Mouse (Mus musculus): Measurements from ENCODE around the gene Surf2.

Surf2 gene

DNA sequence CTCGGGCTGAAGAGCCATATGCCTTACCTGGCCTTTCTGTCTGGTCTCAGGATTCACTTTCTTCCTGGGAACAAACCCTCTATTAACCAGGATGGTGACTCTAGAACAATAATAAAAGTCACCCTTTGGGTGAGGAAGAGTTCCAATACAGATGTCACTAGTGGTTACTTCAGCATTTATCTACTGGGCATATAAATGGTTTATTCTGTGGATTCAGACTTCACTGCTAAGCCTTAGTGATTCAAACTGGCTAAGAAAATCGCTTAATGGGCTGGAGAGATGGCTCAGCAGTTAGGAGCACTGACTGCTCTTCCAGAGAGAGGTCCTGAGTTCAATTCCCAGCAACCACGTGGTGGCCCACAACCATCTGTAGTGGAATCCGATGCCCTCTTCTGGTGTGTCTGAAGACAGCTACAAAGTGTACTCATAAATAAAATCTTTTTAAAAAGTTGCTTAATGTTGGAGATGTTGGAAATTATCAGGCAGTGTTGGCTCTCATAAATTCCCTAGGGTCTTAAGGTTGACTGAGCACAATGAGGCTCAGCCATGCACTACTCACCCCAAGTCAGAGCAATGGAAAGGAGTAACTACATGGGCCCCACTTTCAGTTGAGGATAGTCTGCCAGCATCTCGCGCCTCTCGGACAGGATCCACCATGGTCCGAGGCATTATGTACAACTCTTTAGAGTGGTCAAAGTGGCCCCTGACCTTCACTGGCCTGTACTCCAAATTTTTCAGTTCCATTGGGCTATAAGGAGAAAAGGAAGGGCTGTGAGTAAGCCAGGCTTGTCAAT lies 1.8 kb upstream of the Surf2 start:
- no peak for DNase-seq (ENCODE audit: low spot score)

DNA sequence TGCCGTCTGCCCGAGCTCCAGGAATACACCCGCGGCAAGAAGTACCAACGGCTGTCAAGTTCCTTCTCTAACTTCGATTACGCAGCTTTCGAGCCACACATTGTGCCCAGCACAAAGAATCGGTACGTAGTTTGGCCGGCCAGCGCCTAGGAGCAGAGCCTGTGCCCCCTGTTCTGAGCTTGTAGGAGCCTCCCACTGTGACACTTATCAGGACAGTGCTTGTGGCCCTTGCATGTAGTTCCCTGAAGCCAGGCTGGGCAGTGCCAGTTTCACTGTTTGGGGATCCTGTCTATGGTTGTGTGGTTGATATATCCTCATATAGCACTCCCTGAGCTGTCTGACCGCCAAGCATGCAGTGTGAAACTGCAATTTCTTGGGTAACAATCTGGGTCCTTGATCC lies 571 bp downstream of the Surf2 start:
- no peak for DNase-seq (ENCODE audit: low spot score)

DNA sequence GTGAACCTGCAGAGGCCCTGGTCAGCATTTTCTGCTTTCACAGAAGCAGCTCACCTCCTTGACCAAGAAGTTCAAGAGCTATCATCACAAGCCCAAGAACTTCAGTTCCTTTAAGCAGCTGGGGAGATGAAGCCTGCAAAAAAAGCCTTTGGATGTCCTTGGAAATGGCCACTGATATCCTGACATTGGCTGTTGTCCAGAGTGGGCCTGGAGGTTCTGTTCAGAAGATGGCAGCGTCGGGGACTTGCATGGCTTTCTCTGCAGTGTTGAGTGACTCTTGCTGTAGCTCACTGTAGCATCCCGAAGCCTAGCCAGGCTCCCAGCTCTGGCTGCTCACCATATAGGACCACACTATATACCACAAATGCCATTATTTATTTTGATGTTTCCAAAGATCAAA lies 3.5 kb downstream of the Surf2 start:
- DNase-seq (ENCODE audit: low spot score) = no peak

DNA sequence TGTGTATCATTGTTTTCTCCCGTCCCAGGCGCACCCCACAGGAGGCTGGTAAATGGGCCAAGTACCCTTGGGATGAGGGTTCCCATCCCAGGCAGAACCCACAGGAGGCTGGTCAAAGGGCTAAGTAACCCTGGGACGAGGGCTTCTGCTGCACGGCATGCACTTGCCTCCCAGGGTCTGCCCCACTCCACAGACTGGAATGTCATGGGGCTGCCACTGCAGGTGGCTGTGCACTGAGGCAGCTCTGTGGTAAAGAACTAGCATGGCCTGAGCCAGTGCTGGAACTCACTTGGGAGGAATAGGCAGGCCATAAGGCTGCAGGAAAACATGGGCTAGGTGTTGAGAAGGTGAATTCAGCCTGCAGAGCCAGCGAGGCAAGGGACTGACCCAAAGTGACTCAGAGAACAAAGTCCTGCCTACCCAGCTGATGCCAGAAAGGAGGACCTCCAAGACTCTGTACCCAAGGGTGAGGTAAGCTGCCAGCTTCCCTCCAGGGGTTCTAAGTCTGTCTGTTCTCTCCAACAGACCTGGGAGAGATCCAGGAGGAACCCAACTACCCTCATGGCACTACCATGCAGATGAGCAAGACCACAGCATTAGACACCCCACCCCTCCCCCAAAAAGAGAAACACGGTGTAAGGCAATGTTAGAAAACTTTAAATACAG lies 4.2 kb downstream of the Surf2 start:
- no peak for DNase-seq (ENCODE audit: low spot score)

DNA sequence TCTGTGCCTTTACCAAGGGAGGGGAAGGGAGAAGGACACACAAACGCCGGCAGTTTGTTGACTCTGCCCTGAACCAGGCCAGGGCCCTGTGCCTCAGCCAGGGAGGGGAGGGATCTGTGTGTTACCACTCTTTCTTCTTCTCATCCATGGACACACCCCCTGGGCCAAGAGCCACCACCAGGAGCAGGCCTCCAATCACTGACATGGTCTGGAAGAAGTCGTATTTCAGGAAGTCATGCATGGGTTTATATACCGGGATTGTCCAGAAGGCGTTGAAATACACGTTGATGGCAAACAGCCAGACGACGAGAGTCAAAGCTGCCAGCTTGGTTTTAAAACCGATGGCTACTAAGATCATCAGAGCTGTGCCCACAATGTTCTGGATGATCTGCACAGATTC lies 5.6 kb downstream of the Surf2 start:
- no peak for DNase-seq (ENCODE audit: low spot score)

DNA sequence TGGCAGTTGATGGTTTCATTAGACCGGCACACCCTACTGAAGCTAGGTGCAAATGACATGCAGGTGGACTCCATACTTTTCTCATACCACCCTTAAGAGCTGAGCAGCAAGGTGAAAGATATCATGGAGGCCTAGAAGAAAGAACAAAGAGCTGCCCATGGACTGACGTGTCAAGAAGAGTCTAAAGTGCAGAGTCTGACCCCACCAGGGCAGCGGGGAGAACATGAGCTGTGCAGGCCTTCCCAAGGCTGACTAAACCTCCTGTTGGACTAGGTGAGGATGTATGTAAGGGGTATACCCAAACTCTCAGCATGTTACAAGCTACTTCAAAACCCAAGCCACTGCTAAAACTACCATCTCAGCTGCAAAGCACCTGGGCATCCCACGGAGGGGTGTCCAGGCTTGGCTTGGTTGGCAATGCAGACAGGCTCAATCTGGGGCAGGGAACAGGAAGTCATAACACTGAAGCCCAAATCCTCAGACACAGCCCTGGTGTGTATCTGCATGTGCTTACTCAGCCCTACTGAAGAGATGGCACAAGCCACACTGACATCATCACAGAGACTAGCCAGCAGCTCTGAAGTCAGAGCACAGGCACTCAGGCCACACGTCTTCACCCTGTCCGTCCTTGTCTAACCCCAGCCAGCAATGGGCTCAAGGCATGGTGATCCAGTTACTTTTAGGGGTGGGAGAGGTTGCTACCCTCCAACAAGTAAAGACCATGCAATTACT lies 11.7 kb downstream of the Surf2 start:
- DNase-seq (ENCODE audit: low spot score) = no peak

DNA sequence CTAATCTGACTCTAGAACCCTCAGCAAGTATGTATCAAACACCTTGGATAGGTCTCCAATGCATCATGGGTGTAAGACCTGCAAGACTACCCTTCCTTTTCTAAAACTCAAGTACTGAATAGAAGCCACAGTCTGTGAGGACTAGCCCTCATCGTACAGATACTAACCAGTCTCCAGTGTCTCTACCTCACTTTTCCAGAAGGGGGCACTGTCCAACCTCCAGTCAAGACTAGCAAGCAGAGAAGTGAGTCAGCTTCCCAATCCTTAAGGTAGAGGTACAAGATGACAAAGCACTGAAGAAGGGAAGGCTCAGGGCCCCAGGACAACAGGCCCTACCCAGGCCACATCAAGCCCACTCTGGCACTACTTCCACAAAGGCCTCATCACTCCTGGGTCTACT lies 14.2 kb downstream of the Surf2 start:
- DNase-seq (ENCODE audit: low spot score) = peak; percentile 79

DNA sequence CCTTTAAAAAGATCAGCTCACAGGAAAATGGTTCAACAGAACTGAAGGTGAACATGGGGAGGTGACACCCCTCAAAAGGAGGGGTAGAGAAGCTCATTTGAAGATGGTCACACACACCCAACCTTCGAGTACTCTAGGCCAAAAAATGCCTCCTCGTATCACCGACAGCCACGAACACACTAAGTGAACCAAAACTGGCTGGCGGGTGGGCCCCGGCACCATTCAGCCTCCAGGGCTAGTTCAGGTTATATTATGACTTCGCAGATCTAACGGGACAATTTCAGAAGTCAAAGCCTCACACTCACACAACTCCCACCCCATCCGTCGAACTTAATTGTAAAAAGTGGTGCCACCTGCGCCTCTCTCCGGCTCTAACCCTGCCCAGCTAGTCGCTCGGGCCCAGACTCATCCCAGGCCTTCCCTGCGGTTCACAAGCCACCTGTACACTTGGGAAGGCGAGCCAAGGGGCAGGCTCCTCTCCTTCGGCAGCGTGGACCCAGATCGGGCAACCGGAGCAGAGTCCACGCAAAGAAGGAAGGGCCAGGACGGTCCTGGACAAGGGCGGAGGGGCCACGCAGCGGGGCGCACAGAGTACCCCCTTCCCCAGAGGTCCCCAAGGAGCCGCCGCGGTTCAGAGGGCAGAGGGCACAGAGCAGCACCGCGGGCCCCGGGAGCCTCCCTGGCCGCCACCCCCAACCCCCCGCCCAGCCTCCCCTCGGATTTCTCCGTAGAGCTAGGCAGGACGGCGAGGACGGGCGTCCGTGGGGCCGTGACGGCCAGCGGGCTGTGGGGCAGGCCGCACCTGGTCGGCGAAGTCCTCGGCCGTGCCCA lies 16.5 kb downstream of the Surf2 start:
- DNase-seq (ENCODE audit: low spot score) = no peak

DNA sequence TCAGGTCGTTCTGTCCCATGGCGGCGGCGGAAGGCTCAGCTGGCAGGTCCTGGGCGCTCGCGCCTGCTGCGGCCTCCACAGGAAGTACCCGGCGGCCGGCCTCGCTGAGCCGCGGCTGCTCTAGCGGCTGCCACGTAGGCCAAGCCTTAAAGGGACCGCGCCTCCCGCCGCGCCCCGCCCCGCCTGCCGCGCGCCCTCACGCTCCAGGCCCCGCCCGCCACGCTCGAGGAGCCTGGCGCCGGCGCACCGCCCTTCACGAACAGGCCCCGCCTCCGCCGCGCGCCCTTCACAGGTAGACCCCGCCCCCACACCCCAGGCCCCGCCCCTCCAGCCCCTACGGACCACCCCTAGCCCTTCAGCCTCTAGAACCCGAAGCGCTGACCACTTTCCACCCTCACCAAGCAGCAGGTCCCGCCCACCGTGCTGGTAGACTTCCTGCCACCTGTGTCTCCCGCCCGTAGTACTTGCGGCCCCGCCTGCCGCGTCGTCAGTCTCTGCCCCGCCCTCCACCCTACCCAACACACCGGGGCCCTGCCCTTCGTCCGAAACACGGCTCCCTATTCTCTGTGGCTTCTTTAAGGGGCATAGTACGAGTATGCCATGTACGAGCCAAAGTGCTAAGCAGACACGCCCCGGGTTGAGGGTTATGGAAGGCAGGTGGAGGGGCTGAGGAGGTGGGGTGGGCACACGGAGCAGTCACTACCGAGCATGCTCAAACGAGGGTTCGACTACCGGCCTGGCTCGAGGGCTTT lies 17.3 kb downstream of the Surf2 start, which contains the start of the genes Surf4 and Stkld1:
Surf4 (minus strand) TSS at position 625 of the 752 bp plus-strand sequence.
Stkld1 (plus strand) TSS at position 744 of the 752 bp plus-strand sequence.
- peak; percentile 96 for DNase-seq (ENCODE audit: low spot score)

DNA sequence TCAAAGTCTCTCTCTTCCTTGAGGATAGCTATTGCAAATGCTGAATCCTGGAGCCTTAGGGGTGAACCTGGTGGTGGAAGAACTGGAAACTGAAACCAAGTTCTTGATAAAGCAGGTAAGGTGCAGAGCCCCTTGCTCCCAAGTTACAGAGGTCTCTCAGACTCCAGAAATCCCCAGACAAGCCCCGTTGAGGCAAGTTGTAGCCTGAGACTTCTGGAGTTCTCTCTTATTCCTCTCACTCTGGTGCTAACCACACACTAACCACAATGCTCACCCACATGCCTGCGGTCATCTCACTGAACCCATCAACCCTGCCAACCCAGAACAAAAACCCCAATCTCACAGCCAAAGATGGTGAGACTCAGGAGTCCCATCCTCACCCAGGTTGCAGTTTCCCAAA lies 19.1 kb downstream of the Surf2 start:
- no peak for DNase-seq (ENCODE audit: low spot score)

DNA sequence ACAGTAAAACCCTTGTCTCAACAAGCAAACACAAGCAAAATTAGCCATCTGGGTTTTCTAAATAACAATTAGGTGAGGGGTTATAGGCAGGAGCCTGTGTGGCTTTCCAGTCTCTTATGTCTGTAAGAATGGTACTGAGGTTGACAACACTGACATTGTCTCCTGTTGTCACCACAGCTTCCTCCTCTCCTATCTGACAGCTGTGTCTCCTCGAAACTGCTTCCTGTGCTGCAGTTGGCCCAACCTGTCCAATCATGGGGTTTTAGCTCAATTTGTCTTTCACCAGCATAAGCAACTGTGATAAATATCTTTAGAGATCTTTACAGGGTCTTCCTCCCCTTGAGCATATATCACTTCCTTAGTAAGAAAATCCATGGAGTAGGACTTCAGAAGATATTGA lies 20.3 kb downstream of the Surf2 start:
- DNase-seq (ENCODE audit: low spot score) = no peak

DNA sequence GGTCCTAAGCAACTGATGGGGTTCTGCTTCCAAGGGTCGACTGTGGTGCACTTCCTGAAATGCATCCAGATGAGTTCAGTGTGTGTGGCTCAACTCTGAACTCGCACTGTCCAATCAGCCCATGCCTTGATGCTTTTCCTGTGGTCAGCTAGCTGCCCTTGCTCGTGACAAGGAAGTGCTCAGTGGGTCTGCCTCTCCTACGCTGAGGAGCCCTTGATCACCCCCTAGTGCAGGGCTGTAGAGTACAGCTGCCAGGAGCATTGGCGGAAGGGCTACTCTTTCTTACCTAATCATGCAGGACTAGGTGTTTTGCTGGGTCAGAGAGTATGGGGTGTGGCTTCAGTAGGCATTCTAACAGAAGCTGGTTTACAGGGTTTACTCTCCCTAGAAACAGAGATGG lies 25.4 kb downstream of the Surf2 start:
- no peak for DNase-seq (ENCODE audit: low spot score)

DNA sequence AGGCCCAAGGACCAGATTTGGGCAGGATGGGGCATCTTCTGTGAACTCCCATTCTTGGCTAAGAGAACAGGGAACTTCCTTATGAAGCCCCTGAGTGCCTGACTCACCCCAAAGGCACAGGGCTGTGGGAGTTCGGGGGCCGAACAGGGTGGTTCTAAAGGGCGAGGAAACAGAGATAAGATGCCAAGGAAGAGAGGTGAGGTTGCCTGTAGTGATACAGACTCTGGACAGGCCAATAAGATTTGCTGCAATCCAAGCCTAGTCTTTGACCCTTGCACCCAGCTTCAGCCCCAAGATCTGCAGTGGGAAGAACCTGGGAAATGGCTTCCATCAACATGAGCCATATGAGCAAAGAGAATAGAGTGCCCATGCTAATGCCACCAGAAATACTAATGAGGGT lies 27.1 kb downstream of the Surf2 start:
- DNase-seq (ENCODE audit: low spot score) = no peak

DNA sequence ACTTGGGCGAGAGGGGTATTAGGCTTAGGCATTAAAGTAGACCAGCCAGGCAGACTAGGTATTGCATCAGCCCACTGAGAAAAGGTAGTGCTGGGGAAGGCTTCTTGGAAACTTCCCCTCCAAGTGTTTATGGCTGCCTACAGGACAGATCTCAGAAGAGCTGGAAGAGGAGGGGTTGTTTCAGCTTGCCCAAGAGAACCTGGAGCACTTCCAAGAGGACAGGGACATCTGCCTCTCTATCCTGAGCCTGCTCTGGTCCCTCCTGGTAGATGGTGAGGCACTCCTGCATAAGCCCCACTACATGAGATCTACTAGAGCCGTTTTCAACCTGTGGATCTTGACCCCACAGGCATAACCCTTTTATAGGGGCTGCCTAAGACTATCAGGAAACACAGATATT lies 34.2 kb downstream of the Surf2 start:
- no peak for DNase-seq (ENCODE audit: low spot score)

DNA sequence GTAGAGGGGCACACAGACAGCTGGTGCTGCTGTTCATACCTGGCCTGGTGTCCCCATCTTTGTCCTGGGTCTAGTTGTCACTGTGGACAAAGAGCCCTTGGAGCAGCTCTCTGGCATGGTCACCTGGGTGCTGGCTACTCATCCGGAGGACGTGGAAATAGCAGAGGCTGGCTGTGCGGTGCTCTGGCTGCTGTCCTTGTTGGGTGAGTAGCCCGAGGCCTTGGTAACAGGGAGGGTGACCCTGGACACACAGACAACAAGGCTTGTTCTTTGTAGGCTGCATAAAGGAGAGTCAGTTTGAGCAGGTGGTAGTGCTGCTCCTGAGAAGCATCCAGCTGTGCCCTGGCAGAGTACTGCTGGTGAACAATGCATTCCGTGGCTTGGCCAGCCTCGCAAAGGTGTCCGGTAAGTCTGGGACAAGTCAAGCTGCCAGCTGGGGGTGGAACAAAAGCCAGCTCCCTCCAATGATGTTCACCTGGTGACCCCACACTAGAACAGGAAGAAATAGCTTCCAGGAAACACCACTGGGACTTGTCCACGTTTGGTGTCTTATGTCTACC lies 35.3 kb downstream of the Surf2 start:
- DNase-seq (ENCODE audit: low spot score) = no peak

DNA sequence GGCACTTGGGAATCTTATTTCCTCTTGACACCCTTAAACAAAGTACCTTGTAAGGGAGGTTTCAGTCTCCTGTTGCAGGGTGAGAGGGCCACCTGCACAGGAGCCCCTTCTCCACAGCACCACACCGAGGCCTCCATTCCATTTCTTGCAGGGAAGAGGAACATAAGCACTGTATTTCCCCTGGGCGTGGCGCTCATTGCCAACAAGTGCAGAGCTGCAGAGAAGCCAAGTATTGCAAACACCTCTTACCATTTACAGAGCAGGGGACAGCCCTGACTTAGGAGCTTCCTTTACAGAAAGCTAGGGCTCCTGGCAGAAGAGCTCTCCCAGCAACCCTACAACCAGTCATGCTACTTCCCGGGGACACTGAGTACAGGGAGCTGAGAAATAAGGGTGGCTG lies 36.0 kb downstream of the Surf2 start:
- no peak for DNase-seq (ENCODE audit: low spot score)

DNA sequence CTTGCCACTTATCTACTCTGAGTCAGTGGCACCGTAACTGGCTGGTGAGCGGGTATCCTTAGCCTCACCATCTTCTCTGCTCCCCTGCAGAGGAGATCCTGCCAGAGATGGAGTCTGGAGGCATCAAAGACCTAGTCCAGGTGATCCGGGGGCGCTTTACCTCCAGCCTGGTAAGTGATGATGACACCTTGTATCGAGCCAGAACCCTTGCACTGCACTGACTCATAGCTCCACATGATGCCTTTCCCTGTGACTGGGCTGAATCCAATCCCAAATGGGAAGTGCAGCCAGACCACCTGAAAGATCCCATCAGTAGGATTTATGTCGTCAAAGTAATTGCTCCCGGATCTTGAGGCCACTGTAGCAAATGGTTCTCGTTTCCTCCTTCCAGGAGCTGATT lies 36.7 kb downstream of the Surf2 start:
- DNase-seq (ENCODE audit: low spot score) = no peak

DNA sequence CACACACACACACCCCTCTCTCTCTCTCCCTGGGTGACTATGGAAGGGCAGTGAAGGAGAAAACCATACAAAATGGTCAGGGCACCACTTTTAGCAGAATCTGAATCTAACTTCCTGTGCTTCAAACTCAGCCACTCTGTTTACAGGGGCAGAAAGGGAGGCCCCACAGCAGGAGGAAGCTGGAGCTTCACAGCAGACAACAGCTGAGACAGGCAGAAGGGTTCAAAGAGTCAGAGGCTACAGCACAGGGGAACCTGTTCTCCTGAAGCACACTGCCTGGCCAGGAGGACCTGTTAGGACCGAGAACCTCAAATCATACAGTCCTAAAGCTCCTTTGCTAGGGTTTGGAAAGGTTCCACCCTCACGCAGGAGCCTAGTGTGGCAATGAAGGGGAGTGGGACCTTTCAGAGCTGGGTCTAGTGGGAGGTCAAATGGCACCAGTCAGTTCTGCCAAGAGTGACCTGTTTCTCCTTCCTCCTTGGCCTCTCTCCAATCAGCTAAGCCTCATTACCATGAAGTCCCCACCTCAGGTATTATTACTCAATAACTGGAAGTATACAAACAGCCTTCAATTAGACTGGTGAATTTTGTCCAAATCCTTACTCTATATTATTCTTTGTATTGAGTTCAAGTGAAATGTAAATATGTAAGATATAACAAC lies 38.7 kb downstream of the Surf2 start:
- DNase-seq (ENCODE audit: low spot score) = no peak

DNA sequence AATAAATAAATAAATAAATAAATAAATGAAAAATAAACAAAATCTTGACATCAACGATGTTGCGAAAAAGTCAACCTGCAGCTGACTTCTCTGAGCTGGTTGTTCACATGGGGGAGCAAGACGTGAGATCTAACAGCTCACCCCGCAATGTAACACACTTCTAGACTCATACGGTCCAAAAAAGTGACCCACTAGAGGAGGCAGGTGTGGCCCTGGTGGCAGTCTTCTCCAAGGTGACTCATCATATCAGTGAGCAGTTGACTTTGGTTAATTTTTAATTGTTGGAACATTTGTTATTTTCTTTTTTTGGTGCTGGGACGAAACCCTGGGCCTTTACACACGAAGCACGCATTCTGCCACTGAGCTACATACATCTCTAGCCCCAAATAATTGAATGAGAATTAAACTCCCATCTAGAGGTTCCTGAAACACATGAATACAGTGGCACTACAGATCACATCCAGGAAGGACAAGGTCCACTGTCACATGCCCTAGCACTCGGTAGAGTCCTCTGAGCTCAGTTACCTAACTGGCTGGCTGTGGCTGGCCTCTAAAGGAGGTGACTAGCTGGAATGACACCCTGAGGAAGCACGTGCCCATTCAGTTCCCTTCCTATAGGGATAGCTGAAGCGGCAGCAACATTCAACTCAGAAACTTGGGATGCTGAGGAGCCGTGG lies 40.8 kb downstream of the Surf2 start:
- DNase-seq (ENCODE audit: low spot score) = no peak

DNA sequence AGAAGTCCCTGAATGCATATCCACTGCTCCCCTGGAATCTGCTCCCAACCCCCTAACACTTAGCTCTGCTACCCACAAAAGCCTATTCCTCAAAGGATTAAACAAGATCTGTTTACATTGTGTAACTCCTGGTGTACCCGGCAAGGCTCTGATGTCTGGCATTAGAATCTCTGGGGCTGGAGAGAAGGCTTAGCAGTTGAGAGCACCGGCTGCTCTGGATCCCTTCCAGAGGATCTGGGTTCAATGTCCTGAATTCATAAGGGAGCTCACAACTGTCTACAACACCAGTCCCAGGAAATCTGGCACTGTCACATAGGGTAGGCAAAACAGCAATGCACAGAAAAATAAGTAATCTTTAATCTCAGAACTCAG lies 41.3 kb downstream of the Surf2 start:
- no peak for DNase-seq (ENCODE audit: low spot score)

All from retina, embryonic 14.5 days (tissue).